Mouse (Mus musculus): Measurements from ENCODE around the gene Fam187a. TPM values are rescaled to one million over a fixed set of nuclear protein-coding genes. Genes with fewer than 3 reads are reported as not detected.
A peak's percentile ranks its signal among the peaks of the same experiment; 100 is the strongest.

Fam187a gene
- polyA plus RNA-seq, 1 experiment from 2014 or later = not detected

DNA sequence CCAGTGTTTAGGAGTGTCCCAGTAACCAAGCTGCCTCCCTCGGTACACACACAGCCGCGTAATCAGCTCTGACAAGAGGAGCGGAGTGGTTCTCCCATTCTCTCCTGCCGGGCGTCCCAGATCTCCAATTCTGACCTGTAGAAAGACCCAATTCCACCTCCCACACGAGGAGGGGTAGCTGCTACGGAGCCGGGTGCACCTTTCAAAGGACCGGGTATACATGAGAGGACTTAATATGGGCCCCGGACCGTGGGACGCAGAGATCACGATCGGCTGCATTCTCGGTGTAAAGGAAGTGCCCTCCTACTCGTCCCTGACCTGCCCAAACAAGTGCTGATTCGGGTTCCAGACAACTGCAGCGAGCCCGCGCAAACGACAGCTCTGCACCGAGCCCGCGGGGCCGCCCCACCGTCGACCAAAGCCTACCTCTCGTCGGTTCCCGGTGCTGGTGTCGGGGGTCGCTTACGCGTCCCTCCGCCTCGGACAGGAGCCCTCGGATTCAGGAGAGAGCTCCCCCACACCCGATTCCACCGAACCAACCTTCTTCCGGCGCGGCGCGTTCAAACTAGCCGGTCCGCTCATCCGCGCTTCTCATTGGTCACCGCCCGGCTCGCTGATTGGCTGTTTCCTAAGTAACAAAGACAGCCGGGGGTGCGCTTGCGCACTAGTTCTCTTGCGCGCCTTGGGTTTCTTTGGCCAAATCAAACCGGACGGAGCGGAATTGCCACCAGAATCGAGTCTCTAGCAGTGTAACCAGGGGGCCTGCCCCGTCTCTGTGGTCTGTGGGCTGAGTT is 39.8 kb downstream of the Fam187a start, which contains the start of gene Kif18b:
TSS of gene Kif18b (minus strand) at position 568 of the 794 bp plus-strand sequence.
- Histone ChIP-seq H3K27ac (ENCODE audit: poor library complexity, severe bottlenecking) (peak within 1 kb of the TSS; percentile 72), H3K9me3 (replicated peaks) (no peaks in the 10 kb centered on the region), H3K4me1 (replicated peaks) (peaks cover 19% of the 10 kb centered on the region), H3K9ac (peak within 1 kb of the TSS; percentile 81), H3K4me3 (peak within 1 kb of the TSS; percentile 82), H3K36me3 (peaks cover 8% of the 10 kb centered on the region), H3K27me3 (replicated peaks) (no peaks in the 10 kb centered on the region; the same call in 1 of the 2 replicates), H3K4me2 (peak within 1 kb of the TSS; percentile 79)
- peak; percentile 94 for ATAC-seq (ENCODE audit: insufficient number of reproducible peaks, low FRiP score)
- WGBS = under 1% methylated on average over 62 of the region's 62 CpGs

DNA sequence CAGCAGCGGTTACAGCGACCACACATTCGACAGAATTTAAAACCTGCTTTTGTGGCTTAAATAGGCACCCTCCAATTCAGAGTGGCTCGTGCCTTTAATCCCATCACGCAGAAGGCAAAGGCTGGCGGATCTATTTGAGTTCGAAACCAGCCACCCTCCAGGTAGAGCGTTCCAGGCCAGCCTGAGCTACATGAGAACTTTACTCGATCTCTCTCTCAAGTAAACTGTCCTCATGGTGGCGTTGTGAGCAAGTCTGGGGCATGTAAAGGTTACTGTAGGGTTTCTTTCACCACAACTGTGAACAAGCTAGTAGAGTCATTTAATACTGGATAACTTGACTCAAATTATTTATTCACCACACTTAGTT is 40.4 kb downstream of the Fam187a start:
- 2% methylated on average over 10 of the region's 10 CpGs for WGBS
- no peaks in the 10 kb centered on the region; the same call in 1 of the 2 replicates for H3K27me3 ChIP-seq (replicated peaks)
- H3K27ac ChIP-seq (ENCODE audit: poor library complexity, severe bottlenecking) = peak overlapping the region; percentile 67
- peak overlapping the region; percentile 79 for H3K4me2 ChIP-seq
- H3K9ac ChIP-seq = peak overlapping the region; percentile 81
- no peaks in the 10 kb centered on the region for H3K9me3 ChIP-seq (replicated peaks)
- H3K4me1 ChIP-seq (replicated peaks) = peaks cover 19% of the 10 kb centered on the region
- H3K36me3 ChIP-seq = peaks cover 8% of the 10 kb centered on the region
- H3K4me3 ChIP-seq = peak overlapping the region; percentile 82
- peak; percentile 65 for ATAC-seq (ENCODE audit: insufficient number of reproducible peaks, low FRiP score)

DNA sequence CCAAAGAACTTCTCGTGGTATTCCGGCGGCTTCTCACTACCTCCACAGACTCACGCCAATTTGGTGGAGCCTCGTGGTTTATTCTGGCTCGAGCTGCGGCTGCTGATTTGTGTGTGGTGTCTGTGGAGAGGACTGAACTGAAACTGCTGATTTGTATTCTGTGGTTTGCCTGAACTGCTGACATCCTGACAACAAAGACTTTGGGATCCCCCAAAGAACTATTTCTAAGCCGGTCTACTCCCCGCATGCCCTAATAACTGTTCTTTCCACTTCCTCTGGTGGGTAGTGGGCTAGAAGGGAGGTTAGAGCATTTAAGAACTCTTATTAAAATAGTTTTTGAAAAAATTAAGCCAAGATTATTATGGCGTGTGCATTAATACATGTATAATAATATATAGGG is 45.7 kb downstream of the Fam187a start:
- 86% methylated on average over 10 of the region's 10 CpGs for WGBS
- ATAC-seq (ENCODE audit: insufficient number of reproducible peaks, low FRiP score) = no peak
- no peak overlapping the region for H3K9ac ChIP-seq
- H3K9me3 ChIP-seq (replicated peaks) = no peaks in the 10 kb centered on the region
- H3K4me3 ChIP-seq = no peak overlapping the region
- peaks cover 11% of the 10 kb centered on the region for H3K27me3 ChIP-seq (replicated peaks)
- no peaks in the 10 kb centered on the region for H3K4me1 ChIP-seq (replicated peaks)
- no peak overlapping the region for H3K27ac ChIP-seq (ENCODE audit: poor library complexity, severe bottlenecking)
- no peak overlapping the region for H3K4me2 ChIP-seq
- H3K36me3 ChIP-seq = no peaks in the 10 kb centered on the region

DNA sequence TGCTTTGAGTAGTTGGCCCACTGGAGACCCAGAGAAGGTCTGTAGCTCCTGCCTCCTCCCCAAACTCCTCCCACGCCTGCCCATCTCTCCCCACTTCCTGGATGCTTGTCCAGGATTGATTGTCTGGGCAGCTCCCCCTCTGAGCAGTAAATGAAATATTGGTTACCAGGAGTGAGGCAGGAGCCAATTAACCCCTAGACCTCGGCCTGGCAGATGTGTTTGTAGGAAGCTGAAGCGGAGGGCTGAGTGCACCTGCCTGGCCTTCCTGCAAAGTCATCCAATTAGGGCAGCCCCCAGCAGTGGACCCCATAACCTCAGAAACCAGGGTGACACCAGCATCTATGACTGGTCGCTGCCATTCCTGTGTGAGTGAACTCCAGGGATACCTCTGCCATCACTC is 51.3 kb downstream of the Fam187a start:
- Histone ChIP-seq H3K9ac (no peak overlapping the region), H3K4me1 (replicated peaks) (peaks cover 18% of the 10 kb centered on the region), H3K27me3 (replicated peaks) (peaks cover 40% of the 10 kb centered on the region), H3K27ac (ENCODE audit: poor library complexity, severe bottlenecking) (no peak overlapping the region), H3K36me3 (no peaks in the 10 kb centered on the region), H3K4me2 (no peak overlapping the region), H3K9me3 (replicated peaks) (no peaks in the 10 kb centered on the region), H3K4me3 (no peak overlapping the region)
- 51% methylated on average over 4 of the region's 4 CpGs for WGBS
- ATAC-seq (ENCODE audit: insufficient number of reproducible peaks, low FRiP score) = no peak

Other genes with a start within 250 kb of the Fam187a start
- gene Meioc, start 221.5 kb upstream of the Fam187a start, polyA plus RNA-seq (2016; fragmentation: Nextera tagmentation; extraction: Ambion mirVana) = 1.6 and 2.0 TPM in 2 replicates
- gene Ccdc43, start 187.4 kb upstream of the Fam187a start, polyA plus RNA-seq (2016; fragmentation: Nextera tagmentation; extraction: Ambion mirVana) = 46.4 and 46.5 TPM in 2 replicates
- 9.1 and 10.0 TPM in 2 replicates for gene Adam11, start 123.7 kb upstream of the Fam187a start, polyA plus RNA-seq (2016; fragmentation: Nextera tagmentation; extraction: Ambion mirVana)
- 69.9 and 72.1 TPM in 2 replicates for gene Gjc1, start 65.5 kb upstream of the Fam187a start, polyA plus RNA-seq (2016; fragmentation: Nextera tagmentation; extraction: Ambion mirVana)
- gene Higd1b, start 49.3 kb upstream of the Fam187a start, polyA plus RNA-seq (2016; fragmentation: Nextera tagmentation; extraction: Ambion mirVana) = not detected in 2 replicates
- 145 and 146 TPM in 2 replicates for gene Eftud2, start 4.2 kb upstream of the Fam187a start, polyA plus RNA-seq (2016; fragmentation: Nextera tagmentation; extraction: Ambion mirVana)
- 0.42 and 0.71 TPM in 2 replicates for gene Ccdc103, start 4.0 kb upstream of the Fam187a start, polyA plus RNA-seq (2016; fragmentation: Nextera tagmentation; extraction: Ambion mirVana)
- gene Gfap, start 15.7 kb downstream of the Fam187a start, polyA plus RNA-seq (2016; fragmentation: Nextera tagmentation; extraction: Ambion mirVana) = 0.12 and 0.17 TPM in 2 replicates
- 6.4 and 8.6 TPM in 2 replicates for gene Kif18b, start 40.0 kb downstream of the Fam187a start, polyA plus RNA-seq (2016; fragmentation: Nextera tagmentation; extraction: Ambion mirVana)
- gene C1ql1, start 61.5 kb downstream of the Fam187a start, polyA plus RNA-seq (2016; fragmentation: Nextera tagmentation; extraction: Ambion mirVana) = 0.87 and 1.4 TPM in 2 replicates
- 46.9 and 50.4 TPM in 2 replicates for gene Nmt1, start 143.0 kb downstream of the Fam187a start, polyA plus RNA-seq (2016; fragmentation: Nextera tagmentation; extraction: Ambion mirVana)
- gene Dcakd, start 143.2 kb downstream of the Fam187a start, polyA plus RNA-seq (2016; fragmentation: Nextera tagmentation; extraction: Ambion mirVana) = 94.1 and 95.2 TPM in 2 replicates
- gene Plcd3, start 216.5 kb downstream of the Fam187a start, polyA plus RNA-seq (2016; fragmentation: Nextera tagmentation; extraction: Ambion mirVana) = 5.8 and 6.6 TPM in 2 replicates
- 13.5 and 13.8 TPM in 2 replicates for gene Acbd4, start 216.5 kb downstream of the Fam187a start, polyA plus RNA-seq (2016; fragmentation: Nextera tagmentation; extraction: Ambion mirVana)
- gene Hexim1, start 231.1 kb downstream of the Fam187a start, polyA plus RNA-seq (2016; fragmentation: Nextera tagmentation; extraction: Ambion mirVana) = 2.8 and 3.0 TPM in 2 replicates
- 7.8 and 8.4 TPM in 2 replicates for gene Hexim2, start 247.3 kb downstream of the Fam187a start, polyA plus RNA-seq (2016; fragmentation: Nextera tagmentation; extraction: Ambion mirVana)